Mouse (Mus musculus) ES-E14 (cell line): ENCODE measurements around the gene Rubcn.

Experiments used
- CHD2 ChIP-seq: IDR thresholded peaks from 2 replicates; pipeline ENCODE4 v1.6.1; 2014; ENCODE audit warnings: mild to moderate bottlenecking, low read depth, low read length, inconsistent platforms
- ZC3H11A ChIP-seq: IDR thresholded peaks from 2 replicates; pipeline ENCODE4 v1.6.1; 2012; ENCODE audit warnings: low read depth, mild to moderate bottlenecking, inconsistent platforms, low read length, borderline replicate concordance

- no peak for TF ChIP-seq ZC3H11A
- TF ChIP-seq CHD2: no peak
Observed at GRCm38 (mm10) chr16:32854050-32854571, 23.5 kb downstream of the Rubcn start.
